Mouse (Mus musculus): Measurements from ENCODE around the gene Fbxw17. TPM values are rescaled to one million over a fixed set of nuclear protein-coding genes. Genes with fewer than 3 reads are reported as not detected.
"Not testable (repeated sequence)": the region's sequence is repeated elsewhere in the genome, so short reads cannot be mapped to it uniquely, and the experiment has no call there.

Fbxw17 gene
- polyA plus RNA-seq, 1 experiment: 19.1 TPM

GRCm38 (mm10) chr13:50453426-50453825, 35.8 kb downstream of the Fbxw17 start:
- TF ChIP-seq POLR2A (IDR thresholded peaks at IDR 0.05; ENCODE audit: extremely low read depth, insufficient read depth, low read length) (no peak), CTCF (IDR thresholded peaks at IDR 0.05; ENCODE audit: extremely low read depth, insufficient read depth, low read length) (no peak)
- Histone ChIP-seq H3K27ac (ENCODE audit: insufficient read depth, low read length) (no peak overlapping the region), H3K4me1 (ENCODE audit: control insufficient read depth, insufficient read depth, low read length) (no peaks in the 10 kb centered on the region), H3K4me3 (ENCODE audit: insufficient read depth, low read length) (no peak overlapping the region)

GRCm38 (mm10) chr13:50460433-50460832, 42.8 kb downstream of the Fbxw17 start:
- H3K4me1 ChIP-seq (ENCODE audit: control insufficient read depth, insufficient read depth, low read length); H3K4me3 ChIP-seq (ENCODE audit: insufficient read depth, low read length); H3K27ac ChIP-seq (ENCODE audit: insufficient read depth, low read length): not testable (repeated sequence)

- no peak overlapping the region for H3K27ac ChIP-seq (ENCODE audit: insufficient read depth, low read length)
- no peak for TF ChIP-seq CTCF (IDR thresholded peaks at IDR 0.05; ENCODE audit: extremely low read depth, insufficient read depth, low read length)
- TF ChIP-seq POLR2A (IDR thresholded peaks at IDR 0.05; ENCODE audit: extremely low read depth, insufficient read depth, low read length): no peak
- no peaks in the 10 kb centered on the region for H3K4me1 ChIP-seq (ENCODE audit: control insufficient read depth, insufficient read depth, low read length)
- no peak overlapping the region for H3K4me3 ChIP-seq (ENCODE audit: insufficient read depth, low read length)
Observed at GRCm38 (mm10) chr13:50464621-50465562, 47.2 kb downstream of the Fbxw17 start.

GRCm38 (mm10) chr13:50467007-50467406, 49.3 kb downstream of the Fbxw17 start, which contains the start of gene Nutm2:
TSS of gene Nutm2 (plus strand) at chr13:50467307.
- H3K4me1 ChIP-seq (ENCODE audit: control insufficient read depth, insufficient read depth, low read length): no peaks in the 10 kb centered on the region
- no peak within 1 kb of the TSS for H3K4me3 ChIP-seq (ENCODE audit: insufficient read depth, low read length)
- TF ChIP-seq CTCF (IDR thresholded peaks at IDR 0.05; ENCODE audit: extremely low read depth, insufficient read depth, low read length) (no peak), POLR2A (IDR thresholded peaks at IDR 0.05; ENCODE audit: extremely low read depth, insufficient read depth, low read length) (no peak)
- H3K27ac ChIP-seq (ENCODE audit: insufficient read depth, low read length): no peak within 1 kb of the TSS

Other genes with a start within 250 kb of the Fbxw17 start
- not detected in 2 replicates for gene Gm906, start 167.6 kb upstream of the Fbxw17 start, polyA plus RNA-seq (2012; rRNA removed)
- not detected in 2 replicates for gene Gm47429, start 26.0 kb downstream of the Fbxw17 start, polyA plus RNA-seq (2012; rRNA removed)
- gene Nutm2, start 49.4 kb downstream of the Fbxw17 start, polyA plus RNA-seq (2012; rRNA removed): not detected in 2 replicates
- not detected in 2 replicates for gene Gm904, start 225.4 kb downstream of the Fbxw17 start, polyA plus RNA-seq (2012; rRNA removed)